Mouse (Mus musculus): ENCODE data around the gene Fbxl13.

The Fbxl13 gene

DNA sequence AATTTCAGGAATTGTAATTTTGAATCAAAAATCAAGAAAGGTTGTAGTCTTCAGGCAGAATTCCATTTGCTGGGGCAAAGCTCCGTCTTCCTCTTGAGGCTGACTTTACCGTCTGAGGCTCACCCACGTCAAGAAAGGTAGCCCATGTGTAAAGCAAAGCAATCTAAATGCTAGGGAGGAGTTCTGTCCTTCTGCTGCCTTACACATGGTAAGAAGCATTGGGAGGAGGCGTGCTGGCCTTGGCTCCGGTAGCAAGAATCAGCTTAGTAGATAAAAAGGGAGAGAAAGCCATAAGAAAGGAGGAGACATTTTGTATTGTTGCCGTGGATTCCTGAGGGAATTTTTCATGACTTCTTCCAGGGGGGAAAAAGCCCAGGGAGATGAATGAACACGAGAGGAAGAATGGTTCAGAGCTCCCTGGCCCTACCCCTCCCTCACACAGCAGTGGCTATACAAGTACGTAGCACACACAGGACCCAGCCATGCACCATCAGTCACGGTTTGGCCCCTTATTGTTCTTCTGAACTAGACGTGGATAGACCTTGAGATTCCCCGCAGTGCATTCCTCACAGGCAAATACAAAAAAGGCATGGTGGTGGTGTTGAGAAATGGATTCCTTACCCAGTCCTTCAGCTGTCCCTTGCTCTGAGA lies 118.5 kb downstream of the Fbxl13 start:
- DNase-seq (ENCODE audit: low read depth, low spot score), result no peak

DNA sequence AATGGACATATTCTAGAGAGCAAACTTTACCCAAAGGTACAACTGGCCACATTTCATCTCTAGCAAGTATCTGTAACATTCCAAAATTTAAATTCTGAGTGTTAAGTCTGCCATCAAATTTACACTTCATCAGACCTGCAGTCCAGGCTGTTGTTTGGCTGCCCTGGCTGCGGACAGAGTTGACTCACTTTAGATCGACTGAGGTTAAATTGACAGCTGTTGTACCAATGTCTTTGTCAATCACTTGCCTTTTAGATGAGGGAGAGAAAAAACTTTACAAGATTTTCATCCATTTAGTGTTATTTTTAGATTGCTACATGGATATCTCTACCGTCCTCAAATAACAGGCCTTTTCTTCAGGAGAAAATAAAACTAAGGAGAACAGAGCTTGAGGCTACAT lies 126.3 kb downstream of the Fbxl13 start:
- DNase-seq (ENCODE audit: low read depth, low spot score), result no peak

DNA sequence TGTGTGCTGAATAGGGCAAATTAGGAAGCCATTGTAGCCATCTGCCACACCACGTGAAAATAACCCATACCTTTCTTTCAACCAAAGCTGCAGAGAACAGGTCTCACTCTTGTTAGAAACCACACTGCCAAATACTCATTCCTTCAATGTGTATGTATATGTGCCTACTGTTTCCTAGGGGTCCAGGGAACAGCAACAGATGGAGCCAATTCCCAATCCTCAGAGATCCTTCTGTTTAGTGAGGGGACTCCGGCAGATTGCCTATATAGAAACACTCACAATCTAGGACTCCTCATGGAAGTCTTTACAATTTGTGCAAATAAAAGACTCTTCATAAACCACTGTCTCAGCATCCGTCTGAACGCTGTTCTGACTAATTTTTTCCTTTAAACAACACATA lies 127.2 kb downstream of the Fbxl13 start:
- DNase-seq (ENCODE audit: low read depth, low spot score), result no peak

DNA sequence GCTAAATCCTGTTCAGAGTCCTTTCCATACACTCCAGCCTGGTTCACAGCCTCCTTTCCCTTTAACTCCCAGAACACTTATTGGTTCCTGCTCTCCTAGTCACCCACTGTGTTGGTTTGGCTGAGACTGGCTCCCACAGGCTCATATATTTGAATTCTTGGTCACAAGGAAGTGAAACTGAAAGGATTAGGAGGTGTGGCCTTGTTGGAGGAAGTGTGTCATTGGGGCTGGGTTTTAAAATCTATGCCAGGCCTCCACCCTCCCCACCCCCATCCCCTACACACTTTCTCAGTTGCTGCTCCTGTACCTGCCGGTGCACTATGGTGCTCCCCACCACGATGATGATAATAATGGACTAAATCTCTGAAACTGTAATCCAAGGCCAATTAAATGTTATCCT lies 127.9 kb downstream of the Fbxl13 start:
- DNase-seq (ENCODE audit: low read depth, low spot score), result no peak

DNA sequence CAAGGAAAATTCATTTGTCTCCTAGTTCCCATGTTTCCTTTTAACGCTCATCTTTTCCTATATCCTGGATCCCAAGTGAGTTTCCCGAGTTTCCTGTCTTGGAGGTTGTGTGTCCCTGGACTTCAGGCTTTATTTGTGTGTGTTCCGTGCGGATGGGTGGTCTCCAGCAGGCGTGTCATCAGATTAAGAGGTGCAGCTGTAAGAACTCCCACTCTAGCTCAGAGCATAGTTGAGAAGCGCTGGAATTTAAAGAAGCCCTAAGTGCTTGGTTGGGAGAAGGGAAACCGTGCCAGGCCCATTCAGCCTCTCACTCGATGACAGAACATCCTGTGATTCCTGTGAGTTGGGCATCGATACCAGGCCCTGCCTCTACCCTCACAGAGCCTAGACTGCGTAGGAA lies 132.1 kb downstream of the Fbxl13 start:
- no peak for DNase-seq (ENCODE audit: low read depth, low spot score)

DNA sequence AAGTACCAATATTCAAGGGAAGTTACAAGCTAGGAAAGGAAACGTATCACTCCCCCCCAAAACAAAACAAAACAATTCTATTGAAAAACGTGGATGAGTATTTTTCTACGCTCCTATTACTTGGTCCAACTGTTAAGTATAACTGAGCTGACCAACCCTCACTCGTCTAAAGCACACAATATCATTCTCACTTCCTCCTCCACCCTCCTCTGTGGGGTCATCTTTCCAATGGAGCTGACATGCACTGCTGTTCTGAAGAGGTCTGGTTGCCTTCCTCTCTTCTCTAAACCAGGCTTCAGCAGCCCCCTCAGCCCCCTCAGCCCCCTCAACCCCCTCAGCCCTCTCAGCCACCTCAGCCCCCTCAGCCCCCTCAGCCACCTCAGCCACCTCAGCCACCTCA lies 135.6 kb downstream of the Fbxl13 start:
- no peak for DNase-seq (ENCODE audit: low read depth, low spot score)

DNA sequence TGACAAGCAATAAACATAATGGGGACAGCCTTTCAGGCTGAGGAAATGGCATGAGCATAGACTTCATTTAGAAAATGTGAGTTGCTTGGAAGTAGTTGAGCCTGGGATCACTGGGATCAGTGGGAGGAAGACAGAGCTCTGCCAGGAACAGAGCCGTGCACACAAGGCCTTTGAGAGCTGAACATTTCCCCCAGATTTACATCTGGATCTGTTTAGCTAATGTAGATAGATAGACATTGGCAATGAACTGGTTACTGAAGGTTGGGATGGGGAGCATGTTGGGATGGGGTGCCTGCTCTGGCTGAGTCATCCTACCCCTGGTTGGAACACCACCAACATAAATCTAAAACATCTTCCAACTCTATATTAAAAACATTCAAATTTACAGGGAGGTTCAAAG lies 138.5 kb downstream of the Fbxl13 start:
- no peak for DNase-seq (ENCODE audit: low read depth, low spot score)

DNA sequence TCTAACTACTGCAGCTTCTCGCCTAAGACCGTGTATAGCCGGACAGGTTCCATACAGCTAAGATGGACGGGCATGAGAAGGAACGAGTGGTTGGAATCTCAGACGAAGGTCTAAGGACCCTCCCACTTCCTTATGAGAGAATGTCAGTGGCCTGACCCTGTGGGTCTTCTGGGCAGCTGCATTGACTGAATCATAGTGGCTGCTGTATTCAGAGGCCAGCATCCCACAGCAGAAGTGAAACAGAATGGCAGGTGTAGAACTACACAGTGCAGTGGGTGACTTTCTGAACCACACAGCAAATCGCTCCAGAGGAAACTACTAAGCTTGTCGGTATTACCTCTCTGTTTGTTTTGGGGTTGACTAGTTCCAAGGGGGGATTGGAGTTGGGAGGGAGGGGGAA lies 140.3 kb downstream of the Fbxl13 start:
- DNase-seq (ENCODE audit: low read depth, low spot score), result no peak

DNA sequence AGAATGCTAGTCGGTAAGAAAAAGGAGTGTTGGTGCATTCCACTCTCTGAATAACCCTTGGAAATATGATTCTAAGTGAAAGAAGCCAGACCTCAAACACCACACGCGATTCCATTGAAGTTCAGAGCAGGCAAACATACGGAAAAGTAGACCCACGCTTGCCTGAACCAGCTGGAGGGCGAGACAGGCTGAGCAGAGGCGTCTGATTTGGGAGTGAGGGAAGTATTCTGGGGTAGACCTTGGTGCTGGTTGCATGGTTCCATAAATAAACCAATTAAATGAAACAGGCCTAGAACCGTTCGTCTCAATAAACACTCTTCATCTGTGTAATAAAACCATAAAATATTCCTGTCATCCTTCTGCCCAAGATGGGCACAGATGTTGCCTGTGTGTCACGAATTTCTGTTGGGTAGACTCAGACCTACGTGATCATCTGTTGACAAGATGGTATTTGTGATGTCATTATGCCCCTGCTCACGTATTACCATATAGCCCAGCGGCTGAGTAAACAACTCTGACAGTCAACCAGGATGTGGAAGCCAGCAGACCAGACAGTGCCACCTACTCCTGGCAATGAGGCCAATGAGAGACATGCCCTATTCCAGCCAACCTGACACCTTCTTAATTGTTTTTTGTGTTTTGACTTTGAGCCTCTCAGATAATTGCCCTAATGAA lies 142.4 kb downstream of the Fbxl13 start:
- no peak for DNase-seq (ENCODE audit: low read depth, low spot score)

DNA sequence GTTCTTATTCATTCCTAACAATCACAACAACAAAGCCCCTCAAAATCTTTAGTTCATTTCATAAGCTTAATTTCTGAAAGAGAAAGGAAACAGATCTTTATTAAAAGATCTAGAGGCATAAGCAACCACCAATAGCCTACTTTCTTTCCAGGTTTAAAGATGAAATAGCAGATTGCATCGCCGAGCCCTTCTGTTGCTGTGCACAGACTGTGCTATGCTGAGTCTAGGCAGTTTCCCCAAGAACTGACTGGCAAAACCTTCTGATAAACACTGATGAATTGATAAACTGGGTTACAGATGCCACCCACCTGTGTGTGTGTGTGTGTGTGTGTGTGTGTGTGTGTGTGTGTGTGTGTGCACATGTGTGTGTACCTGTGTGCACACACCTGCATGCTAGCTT lies 144.5 kb downstream of the Fbxl13 start:
- no peak for DNase-seq (ENCODE audit: low read depth, low spot score)

DNA sequence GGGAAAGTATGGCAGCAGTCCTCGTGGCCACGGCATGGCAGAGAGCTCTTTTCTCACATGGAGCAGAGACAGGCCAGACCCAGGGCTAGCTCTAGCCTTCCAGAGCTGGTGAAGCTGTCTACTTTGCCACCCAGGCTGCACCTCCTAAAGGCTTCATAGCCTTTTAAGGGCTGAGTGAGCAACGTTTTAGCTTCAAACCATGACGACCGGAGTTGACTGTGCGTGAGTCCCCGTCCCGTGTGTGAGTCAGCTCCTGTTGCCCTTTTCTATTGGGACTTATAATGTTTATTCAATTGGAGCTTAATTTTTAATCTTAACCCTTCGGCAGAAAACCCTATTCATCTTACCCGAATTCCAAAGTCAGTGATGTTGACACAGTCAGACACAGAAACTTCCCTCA lies 145.3 kb downstream of the Fbxl13 start:
- DNase-seq (ENCODE audit: low read depth, low spot score), result no peak

DNA sequence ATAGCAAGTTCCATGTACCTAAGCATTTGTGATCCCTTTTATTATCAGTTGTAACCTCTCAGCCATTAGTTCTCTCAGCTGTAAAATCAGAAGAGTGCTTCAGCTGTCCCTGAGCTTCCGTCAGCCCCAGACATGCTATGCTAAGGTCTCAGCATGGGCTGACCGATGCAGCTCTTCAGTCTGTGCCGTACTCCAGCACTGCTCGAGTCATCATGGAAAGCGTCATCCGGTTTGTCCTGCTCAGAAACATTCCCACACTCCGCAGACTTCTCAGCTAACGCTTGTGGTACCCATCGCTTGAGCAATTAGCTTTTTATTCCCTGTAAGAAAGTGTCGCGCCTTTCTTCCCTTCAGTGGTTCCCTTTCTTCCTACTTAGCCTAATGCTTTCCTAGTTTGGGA lies 146.5 kb downstream of the Fbxl13 start:
- no peak for DNase-seq (ENCODE audit: low read depth, low spot score)

DNA sequence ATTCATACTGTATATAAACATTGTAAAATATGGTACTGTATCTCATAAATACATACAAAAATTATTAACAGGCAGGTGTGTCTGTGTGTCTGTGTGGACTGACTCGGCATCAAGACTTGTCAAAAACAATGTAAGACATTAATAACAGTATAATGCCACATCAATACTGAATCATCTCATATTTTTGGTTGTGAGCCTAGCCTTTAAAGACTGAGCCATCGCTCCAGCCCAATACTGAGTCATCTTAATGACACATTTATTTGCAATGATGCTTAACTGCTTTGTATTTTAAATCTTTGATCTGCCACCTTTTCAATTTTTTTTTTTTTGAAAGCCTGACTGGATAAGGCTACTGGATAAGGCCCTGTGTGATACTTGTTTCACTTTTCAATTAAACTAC lies 146.9 kb downstream of the Fbxl13 start:
- no peak for DNase-seq (ENCODE audit: low read depth, low spot score)

DNA sequence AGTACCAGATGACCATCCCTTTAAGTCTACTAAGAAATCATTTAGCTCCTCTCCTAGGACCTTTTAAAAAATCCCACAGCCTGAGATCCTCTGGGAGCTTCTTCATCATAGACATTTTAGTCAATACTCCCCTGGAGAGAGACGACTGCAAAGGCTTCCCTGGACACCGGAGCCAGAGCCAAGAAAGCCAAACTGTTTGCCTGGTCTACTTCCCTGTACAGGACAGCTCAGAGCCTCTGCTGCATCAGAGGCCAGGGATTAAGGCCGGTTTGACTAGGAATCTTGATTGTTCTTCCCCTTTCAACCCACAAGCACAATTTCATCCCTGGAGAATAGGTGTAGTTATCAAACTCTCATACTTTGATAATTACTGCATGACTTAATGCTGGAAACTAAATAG lies 148.6 kb downstream of the Fbxl13 start:
- no peak for DNase-seq (ENCODE audit: low read depth, low spot score)

DNA sequence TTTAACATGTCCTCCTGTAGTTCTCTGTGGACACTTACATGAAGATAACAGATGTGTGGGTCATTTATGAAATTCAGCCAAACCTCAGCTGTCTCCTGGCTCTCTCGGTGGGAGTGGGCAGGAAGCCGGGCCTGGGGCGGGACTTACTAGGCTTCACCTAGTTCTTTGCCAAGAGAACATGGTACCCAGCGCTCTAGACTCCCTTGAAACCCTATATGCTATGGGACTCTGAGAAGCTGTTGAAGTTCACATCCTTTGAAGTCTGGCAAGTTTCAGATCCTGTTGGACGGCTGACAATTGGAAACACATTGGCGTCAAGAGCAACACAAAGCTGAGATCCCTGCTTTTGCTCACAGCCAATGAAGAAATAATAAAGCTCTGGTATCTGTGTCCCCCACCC lies 149.1 kb downstream of the Fbxl13 start:
- no peak for DNase-seq (ENCODE audit: low read depth, low spot score)

DNA sequence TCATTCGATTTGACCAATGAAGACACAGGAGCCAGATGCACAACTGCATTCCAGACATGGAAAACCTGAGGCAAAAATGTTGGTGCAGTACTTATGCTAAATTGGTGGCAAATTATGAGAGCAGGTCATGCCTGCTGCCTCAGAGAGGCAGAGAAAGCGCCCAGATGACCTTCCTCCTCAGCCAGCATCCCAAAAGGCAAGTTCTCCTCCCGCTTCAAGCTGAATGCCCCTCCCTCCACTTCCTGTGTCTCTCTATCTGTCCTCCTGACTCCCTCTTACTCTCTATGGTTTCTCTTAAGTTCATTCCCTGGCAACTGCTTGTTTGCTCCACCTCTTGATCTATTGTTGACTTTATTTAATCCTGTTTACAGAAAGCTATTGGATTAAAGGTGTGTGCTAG lies 150.7 kb downstream of the Fbxl13 start:
- no peak for DNase-seq (ENCODE audit: low read depth, low spot score)

DNA sequence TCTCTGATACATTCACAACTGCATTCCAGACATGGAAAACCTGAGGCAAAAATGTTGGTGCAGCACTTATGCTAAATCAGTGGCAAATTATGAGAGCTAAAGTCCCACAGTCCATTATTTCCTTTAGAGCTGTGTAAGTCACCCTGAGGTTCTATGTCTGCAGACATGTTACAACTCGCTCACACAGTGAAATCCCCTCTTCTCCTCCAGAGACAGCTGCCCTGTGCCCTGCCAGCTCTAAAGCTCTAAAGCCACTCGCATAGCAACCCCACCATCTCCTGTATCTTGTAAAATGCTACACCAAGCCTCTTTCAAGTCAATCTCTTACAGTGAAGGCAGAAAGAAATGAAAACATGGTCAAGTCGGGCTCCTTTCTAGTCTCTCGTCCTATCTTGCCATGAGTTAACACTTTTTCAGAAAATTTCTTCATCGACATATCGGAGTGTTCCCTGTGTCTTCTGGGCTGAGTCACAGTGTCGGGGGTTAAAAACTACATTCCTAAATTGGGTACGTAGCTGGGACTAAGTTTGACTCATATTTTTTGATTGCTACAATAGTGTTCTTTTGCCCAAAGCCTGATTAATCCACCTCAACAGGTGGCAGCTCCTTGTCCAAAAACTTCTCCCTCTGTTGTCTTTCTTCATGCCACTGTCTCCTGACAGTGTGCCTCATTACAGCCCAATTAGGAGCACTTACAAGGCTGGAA lies 152.0 kb downstream of the Fbxl13 start:
- DNase-seq (ENCODE audit: low read depth, low spot score), result no peak

DNA sequence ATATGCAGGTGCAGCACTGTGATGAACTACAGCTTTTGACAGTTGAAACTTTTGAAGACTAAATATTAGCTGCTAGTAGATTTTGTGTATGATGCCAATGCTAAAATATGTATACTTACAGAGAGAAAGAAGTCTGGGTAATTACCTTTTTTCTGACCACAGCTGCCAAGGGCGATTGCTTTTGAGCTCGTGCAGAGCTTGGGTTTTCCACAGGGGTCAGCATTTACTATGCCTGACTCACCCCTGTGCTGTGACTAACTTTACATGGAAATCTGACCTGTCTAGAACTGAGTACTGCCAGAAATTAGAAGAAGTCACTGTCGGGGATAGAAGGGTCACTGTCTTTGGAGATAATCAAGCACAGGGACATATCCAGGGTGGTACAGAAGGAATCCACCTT lies 153.2 kb downstream of the Fbxl13 start:
- no peak for DNase-seq (ENCODE audit: low read depth, low spot score)

DNA sequence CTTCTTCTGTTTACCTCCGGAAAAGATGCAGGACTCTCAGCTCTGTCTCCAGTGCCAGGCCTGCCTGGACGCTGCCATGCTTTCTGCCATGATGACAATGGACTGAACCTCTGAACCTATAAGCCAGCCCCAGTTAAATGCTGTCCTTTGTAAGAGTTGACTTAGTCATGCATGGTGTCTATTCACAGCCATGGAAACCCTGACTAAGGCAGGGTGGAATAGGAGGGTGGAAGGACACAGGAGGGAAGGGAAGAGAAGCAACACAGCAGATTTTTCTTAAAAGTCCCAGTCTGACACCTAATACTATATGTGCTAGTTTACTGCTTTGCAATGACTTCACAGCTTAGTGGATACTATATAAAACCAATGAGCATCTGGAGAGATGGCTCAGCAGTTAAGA lies 154.0 kb downstream of the Fbxl13 start:
- no peak for DNase-seq (ENCODE audit: low read depth, low spot score)

DNA sequence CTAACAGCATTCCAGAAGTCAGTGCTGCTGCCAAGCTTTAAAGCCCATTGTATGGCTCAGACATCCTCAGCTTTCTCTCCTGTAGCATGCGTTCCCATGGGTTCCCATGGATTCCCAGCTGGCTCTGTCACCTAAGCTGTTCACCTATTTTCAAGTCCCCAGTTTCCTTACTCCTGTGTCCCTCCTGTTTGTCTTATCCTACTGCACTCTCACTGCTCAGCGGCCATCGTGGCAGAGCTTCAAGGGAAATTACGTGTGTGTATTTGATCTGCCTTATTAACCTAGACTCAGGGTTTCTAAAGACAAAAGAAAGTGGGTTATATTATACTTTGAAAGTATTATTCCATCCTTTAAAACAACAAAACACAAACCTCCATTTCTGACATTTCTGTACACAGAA lies 156.3 kb downstream of the Fbxl13 start:
- no peak for DNase-seq (ENCODE audit: low read depth, low spot score)

DNA sequence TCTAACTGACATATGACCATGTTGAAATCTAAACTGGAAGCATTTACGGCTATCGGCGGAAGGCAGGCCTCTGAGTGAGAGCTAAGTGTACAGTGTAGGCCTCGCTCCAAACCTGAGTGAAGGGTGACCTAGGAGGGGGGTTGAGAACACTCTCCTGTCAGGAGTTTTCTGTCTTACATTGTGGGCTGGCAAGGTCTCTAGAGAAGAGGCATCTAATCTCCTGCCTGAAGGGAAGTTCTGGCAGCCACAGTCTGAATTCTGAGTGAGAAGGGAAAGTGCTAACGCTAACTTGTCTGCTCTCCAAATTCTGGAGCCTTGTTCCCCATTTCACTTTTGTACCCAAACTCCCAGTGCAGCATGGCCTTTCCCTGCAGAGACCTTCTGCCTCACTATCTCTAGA lies 156.9 kb downstream of the Fbxl13 start:
- no peak for DNase-seq (ENCODE audit: low read depth, low spot score)

DNA sequence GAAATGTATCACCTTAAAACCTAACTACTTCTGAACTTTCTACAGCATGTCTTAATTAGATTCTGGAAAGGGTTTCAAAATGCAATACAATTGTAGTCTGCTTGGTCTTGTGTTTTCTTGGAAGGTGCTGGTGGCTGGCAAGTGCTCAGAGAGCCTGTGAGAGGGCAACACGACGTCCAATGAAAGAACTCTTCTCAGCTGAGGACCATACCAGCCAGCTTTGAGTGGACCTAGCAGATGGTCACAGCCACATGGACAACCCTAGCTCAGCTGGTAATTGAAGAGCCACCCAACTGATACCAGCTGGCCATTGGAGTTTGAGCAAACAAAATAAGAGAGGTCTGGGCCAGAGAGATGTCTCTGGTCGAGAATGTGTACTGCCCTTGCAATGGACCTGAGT lies 157.7 kb downstream of the Fbxl13 start:
- DNase-seq (ENCODE audit: low read depth, low spot score), result no peak

DNA sequence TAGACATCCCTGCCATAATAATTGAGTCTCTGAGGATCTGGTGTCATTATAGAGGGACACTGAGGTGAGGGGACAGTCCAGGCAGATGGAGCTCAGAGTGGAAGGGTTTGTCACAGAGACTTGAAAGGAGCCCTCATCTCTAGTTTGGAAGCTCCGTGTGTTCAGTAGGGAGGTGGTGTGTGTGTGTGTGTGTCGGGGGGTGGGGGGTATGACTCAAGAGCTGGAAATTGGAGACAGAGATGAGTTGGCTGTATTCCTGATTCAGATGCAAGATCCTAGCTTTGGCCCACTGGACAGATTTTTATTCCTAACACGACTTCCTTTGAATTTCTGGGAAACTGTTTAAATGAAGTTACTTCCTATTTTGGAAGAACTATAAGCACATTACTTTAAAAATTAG lies 158.1 kb downstream of the Fbxl13 start:
- no peak for DNase-seq (ENCODE audit: low read depth, low spot score)

All from embryo, embryonic 11.5 days (tissue).